Mouse (Mus musculus) embryonic facial prominence, embryonic 11.5 days (tissue): ENCODE measurements around the gene Ntrk2. TPM values are rescaled to one million over a fixed set of nuclear protein-coding genes. Genes with fewer than 3 reads are reported as not detected.

Experiments used
- ATAC-seq: fragments of 200-750 bp; cut with Nextera tagmentation; replicated peaks from 2 replicates; pipeline ENCODE4 v1.8.0; 2017; ENCODE audit warnings: low read depth; ENCODE audit not compliant: insufficient number of reproducible peaks, low FRiP score, low TSS enrichment
- DNase-seq: peaks from one replicate; pipeline ENCODE4 v3.0.0-alpha.2; 2015; ENCODE audit warnings: low spot score
- H3K27ac ChIP-seq: fragments of 300-500 bp; sonication (generic); replicated peaks from 2 replicates; pipeline ENCODE4 v1.5.1; 2014; ENCODE audit warnings: mild to moderate bottlenecking, low read depth, low read length, control low read depth
- H3K27me3 ChIP-seq: fragments of 300-500 bp; sonication (generic); 2 replicates; pipeline ENCODE4 v1.6.1; 2014; ENCODE audit warnings: mild to moderate bottlenecking, low read length, moderate library complexity, mixed read lengths; ENCODE audit not compliant: control insufficient read depth, insufficient read depth
- H3K36me3 ChIP-seq: fragments of 300-500 bp; sonication (generic); replicated peaks from 2 replicates; pipeline ENCODE4 v1.6.1; 2014; ENCODE audit warnings: low read depth, mild to moderate bottlenecking, low read length, moderate library complexity, mixed read lengths; ENCODE audit not compliant: control insufficient read depth, insufficient read depth
- H3K4me1 ChIP-seq: fragments of 300-500 bp; sonication (generic); 2 replicates; pipeline ENCODE4 v1.6.1; 2014; ENCODE audit warnings: low read length, mixed read lengths; ENCODE audit not compliant: control insufficient read depth, insufficient read depth
- H3K4me2 ChIP-seq: fragments of 300-500 bp; sonication (generic); 2 replicates; pipeline ENCODE4 v1.6.1; 2014; ENCODE audit warnings: low read depth, mild to moderate bottlenecking, control low read depth, low read length, moderate library complexity
- H3K4me3 ChIP-seq: fragments of 300-500 bp; sonication (generic); 2 replicates; pipeline ENCODE4 v1.5.1; 2014; ENCODE audit warnings: low read depth, low read length, control low read depth
- H3K9ac ChIP-seq: fragments of 300-500 bp; sonication (generic); replicated peaks from 2 replicates; pipeline ENCODE4 v1.6.1; 2014; ENCODE audit warnings: mild to moderate bottlenecking, control low read depth, low read length
- H3K9me3 ChIP-seq: fragments of 300-500 bp; sonication (generic); replicated peaks from 2 replicates; pipeline ENCODE4 v1.6.1; 2016; ENCODE audit warnings: mild to moderate bottlenecking, low read length, inconsistent platforms, mixed read lengths; ENCODE audit not compliant: control insufficient read depth
- WGBS: fragments of 180-500 bp; shearing (Covaris S2); extraction: QIAGEN DNeasy Blood & Tissue Kit; methylation state at CpG from one replicate; pipeline ENCODE4 v1.1.7; 2014; 5-methylcytosine and 5-hydroxymethylcytosine counted together
- polyA plus RNA-seq: library from polyadenylated mRNA; unstranded; fragments of >200 nt; fragmentation: Nextera tagmentation; extraction: Ambion mirVana; gene quantifications from 2 replicates; pipeline ENCODE4 v1.2.1, GENCODE M21; 2014

Gene Ntrk2
- polyA plus RNA-seq, 1 experiment from 2014 or later: 13.6 TPM

DNA sequence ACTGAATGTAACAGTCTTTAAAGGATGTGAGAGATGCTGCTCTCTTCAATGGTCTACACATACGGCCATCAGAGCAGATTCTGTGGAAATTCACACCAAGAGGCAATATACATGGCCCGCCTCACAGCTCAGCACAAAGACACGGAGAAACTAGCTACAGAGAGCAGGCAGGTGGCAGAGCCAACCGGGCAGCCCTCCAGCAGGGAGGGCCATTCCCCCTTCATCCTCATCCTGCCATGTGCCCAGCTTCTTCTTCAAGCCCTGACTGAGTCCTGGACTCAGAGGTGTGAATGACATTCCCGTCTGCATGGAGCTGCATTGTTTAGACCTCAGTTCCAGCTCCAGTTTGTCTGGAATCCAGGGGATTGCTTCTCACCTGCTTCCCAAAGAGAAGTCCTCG, 139.4 kb downstream of the Ntrk2 start:
- 76% methylated on average over 6 of the region's 6 CpGs for WGBS
- Histone ChIP-seq H3K27me3 (no peaks in the 10 kb centered on the region), H3K36me3 (no peaks in the 10 kb centered on the region), H3K4me2 (no peak overlapping the region), H3K4me1 (no peaks in the 10 kb centered on the region), H3K9ac (no peak overlapping the region), H3K4me3 (no peak overlapping the region), H3K27ac (no peak overlapping the region), H3K9me3 (no peaks in the 10 kb centered on the region)
- DNase-seq (no peak), ATAC-seq (no peak)

DNA sequence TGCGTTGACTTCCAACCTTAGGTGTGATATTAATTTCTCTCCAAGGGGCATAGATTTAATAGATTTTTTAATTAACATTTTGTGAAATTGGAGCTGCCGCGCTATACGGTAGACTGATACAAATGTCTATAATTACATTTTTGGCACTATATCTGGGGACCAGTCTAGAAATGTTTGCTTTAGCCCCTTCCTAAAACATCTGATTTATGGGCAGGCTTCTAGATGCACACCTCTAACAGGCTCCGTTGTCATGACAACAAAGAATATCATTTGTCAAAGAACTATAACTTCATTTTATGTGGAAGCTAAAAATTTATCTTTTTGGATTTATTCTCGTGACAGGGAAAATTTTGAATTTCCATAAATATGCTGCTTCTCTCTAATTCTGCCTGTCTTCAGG, 140.2 kb downstream of the Ntrk2 start:
- Histone ChIP-seq H3K27ac (no peak overlapping the region), H3K4me3 (no peak overlapping the region), H3K4me2 (no peak overlapping the region), H3K27me3 (no peaks in the 10 kb centered on the region), H3K4me1 (no peaks in the 10 kb centered on the region), H3K9ac (no peak overlapping the region), H3K9me3 (no peaks in the 10 kb centered on the region), H3K36me3 (no peaks in the 10 kb centered on the region)
- DNase-seq: no peak
- WGBS: 92% methylated on average over 6 of the region's 6 CpGs
- ATAC-seq: no peak

DNA sequence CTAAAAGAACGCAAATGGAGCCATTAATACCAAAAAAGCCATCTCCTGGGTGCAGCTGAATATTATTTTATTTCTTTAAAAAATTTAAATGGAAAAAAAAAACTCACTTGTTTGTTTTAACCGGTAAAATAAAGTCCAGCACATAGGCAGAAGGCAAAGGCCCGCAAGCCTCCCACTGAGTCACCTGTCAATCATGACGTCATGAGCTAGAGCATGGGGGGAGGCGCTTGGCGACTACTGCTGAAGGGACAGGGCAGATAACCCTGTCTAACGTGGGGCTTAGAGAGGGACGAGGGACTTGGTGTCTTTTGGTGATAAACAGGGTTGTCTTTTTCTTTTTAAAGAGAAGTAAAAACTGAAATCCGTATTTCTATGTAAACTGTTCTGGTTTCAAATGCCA, 140.7 kb downstream of the Ntrk2 start:
- Histone ChIP-seq H3K9me3 (no peaks in the 10 kb centered on the region), H3K9ac (no peak overlapping the region), H3K27ac (no peak overlapping the region), H3K36me3 (no peaks in the 10 kb centered on the region), H3K4me1 (no peaks in the 10 kb centered on the region), H3K27me3 (no peaks in the 10 kb centered on the region), H3K4me2 (no peak overlapping the region), H3K4me3 (no peak overlapping the region)
- DNase-seq: no peak
- WGBS: 40% methylated on average over 9 of the region's 9 CpGs
- ATAC-seq: no peak

DNA sequence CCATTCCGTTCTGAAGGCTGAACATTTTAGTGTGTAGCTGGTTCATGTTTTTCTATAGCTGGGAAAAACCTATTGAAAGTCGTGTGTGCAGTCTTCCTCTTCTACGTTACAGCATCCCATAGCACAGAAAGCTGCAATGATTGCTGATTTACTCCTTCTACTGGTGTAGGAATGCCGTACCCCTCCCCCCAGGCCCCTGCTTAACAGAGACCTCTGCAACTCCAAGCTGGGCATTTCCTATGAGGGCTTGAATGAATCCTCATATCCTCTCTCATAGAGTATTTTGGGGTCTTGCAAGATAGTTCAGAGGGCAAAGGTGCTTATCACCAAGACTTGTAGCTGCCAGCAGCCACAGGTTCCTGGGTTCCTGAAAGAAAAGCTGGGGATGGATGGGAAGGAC, 148.0 kb downstream of the Ntrk2 start:
- Histone ChIP-seq H3K4me1 (no peaks in the 10 kb centered on the region), H3K27ac (no peak overlapping the region)
- WGBS: 15% methylated on average over 4 of the region's 4 CpGs

DNA sequence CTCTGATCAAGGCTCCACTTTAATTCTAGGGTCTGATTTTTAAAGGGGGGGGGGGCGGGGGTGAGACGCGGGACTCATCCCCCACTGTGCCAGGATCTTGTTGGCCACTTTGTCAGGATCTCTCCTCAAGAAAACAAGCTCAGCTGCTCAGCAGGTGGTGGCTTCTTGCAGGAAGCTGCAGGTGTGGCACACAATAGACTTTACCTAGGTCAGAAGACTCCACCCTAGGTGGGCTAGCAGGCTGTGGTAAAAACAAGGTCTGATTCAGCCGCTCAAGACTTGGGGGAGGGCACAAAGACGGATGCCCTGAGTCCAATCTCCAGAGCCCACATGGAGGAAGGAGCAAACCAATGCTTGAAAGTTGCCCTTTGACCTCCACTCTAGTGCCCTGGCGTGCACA, 148.4 kb downstream of the Ntrk2 start:
- H3K4me1 ChIP-seq: no peaks in the 10 kb centered on the region
- DNase-seq (no peak), ATAC-seq (no peak)
- no peak overlapping the region for H3K4me2 ChIP-seq
- H3K9me3 ChIP-seq: no peaks in the 10 kb centered on the region
- no peaks in the 10 kb centered on the region for H3K36me3 ChIP-seq
- no peak overlapping the region for H3K27ac ChIP-seq
- no peak overlapping the region for H3K4me3 ChIP-seq
- 8% methylated on average over 6 of the region's 6 CpGs for WGBS
- H3K27me3 ChIP-seq: no peaks in the 10 kb centered on the region
- H3K9ac ChIP-seq: no peak overlapping the region

More for the DNA sequence above, 148.0 kb downstream of the Ntrk2 start:
- H3K4me2 ChIP-seq: no peak overlapping the region
- H3K36me3 ChIP-seq: no peaks in the 10 kb centered on the region
- no peak for DNase-seq
- H3K27me3 ChIP-seq: no peaks in the 10 kb centered on the region
- H3K4me3 ChIP-seq: no peak overlapping the region
- no peak overlapping the region for H3K9ac ChIP-seq
- ATAC-seq: no peak
- H3K9me3 ChIP-seq: no peaks in the 10 kb centered on the region

DNA sequence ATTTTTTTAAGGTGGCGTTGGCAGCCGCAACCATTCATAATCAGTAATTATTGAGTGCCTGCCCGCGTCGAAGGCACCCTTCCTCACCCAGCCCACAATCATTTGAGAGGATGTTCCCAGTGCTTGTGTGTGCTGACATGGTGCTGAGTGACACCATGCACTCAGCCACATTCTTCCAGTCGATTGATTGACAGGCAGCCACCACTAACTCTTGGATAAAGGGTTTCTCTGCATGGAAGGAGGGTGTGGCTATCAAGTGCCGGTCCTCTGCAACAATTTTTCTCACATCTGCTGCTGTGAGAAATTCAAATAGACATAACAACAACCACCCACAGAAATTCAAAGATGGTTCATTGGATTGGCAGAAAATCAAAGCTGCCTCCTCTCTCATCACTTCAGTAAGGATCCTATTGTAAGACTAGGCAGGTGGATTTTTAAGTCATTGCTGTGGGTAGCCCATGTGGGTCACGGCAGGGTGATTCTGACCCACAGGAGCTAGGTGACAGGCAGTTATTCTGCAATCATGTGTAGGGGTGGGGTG, 148.9 kb downstream of the Ntrk2 start:
- Histone ChIP-seq H3K9me3 (no peaks in the 10 kb centered on the region), H3K4me2 (no peak overlapping the region), H3K4me3 (no peak overlapping the region), H3K36me3 (no peaks in the 10 kb centered on the region), H3K27me3 (no peaks in the 10 kb centered on the region), H3K4me1 (no peaks in the 10 kb centered on the region), H3K9ac (no peak overlapping the region), H3K27ac (no peak overlapping the region)
- ATAC-seq (no peak), DNase-seq (no peak)
- 33% methylated on average over 8 of the region's 8 CpGs for WGBS

DNA sequence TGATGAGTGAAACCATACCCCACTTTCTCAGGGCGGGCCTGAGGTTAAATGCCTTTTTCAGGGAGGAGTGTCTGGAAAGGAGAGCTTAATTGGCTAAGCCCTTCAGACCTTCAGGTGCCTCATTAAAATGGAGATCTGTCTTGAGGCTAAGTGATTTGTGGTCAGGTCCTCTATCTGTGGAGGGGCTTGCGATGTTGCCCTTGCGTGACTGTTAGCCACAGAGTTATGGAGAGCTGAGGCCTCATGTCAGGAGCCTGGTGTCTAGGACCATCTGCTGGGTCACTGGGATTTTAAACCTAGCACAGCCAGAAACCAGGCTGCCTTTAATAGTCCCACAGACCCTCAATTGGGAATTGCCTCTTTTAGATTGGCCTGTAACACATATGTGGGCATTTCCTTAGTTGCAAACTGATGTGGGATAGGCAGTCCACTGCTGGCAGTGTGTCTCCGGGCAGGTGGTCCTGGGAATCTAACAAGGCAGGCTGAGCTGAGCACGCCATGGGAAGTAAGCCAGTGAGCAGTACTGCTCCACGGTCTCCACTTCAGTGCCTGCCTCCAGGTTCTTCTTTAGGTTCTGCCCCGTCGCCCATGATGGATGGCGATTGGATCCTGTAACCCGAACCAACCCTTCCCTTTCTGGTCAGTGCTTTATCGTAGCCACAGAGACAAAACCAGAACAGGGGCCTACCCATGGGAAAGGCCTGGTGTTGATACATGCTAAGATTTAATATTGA, 152.0 kb downstream of the Ntrk2 start:
- Histone ChIP-seq H3K36me3 (no peaks in the 10 kb centered on the region), H3K9me3 (no peaks in the 10 kb centered on the region), H3K9ac (no peak overlapping the region), H3K4me1 (no peaks in the 10 kb centered on the region), H3K27me3 (no peaks in the 10 kb centered on the region), H3K27ac (no peak overlapping the region), H3K4me2 (no peak overlapping the region), H3K4me3 (no peak overlapping the region)
- 71% methylated on average over 11 of the region's 11 CpGs for WGBS
- DNase-seq: no peak
- no peak for ATAC-seq

DNA sequence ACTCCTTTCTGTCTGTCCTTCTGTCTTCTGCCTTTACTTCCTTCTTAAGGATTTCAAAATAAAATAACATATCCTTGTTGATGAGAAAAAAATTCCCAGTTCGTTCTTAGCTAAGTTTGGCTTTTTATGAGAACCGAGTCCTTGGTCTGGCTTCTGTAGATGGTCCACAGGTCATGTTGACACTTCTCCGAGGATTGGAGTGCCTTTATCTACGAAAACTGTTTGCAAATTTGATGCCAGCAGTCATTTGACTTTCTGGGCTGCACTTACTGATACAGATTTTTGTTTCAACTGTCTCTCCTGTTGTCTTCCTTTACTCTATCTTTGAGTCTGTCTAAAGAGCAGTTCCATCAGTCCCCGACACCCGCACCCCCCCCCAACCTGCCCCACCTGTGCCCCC, 154.0 kb downstream of the Ntrk2 start:
- H3K4me2 ChIP-seq: no peak overlapping the region
- H3K4me1 ChIP-seq: no peaks in the 10 kb centered on the region
- 88% methylated on average over 6 of the region's 6 CpGs for WGBS
- H3K36me3 ChIP-seq: no peaks in the 10 kb centered on the region
- DNase-seq: no peak
- H3K4me3 ChIP-seq: no peak overlapping the region
- no peaks in the 10 kb centered on the region for H3K9me3 ChIP-seq
- no peak overlapping the region for H3K27ac ChIP-seq
- ATAC-seq: no peak
- no peaks in the 10 kb centered on the region for H3K27me3 ChIP-seq
- H3K9ac ChIP-seq: no peak overlapping the region
